Mouse (Mus musculus) neural tube, embryonic 15.5 days (tissue): ENCODE data around the gene Tmem92. TPM values are rescaled to one million over a fixed set of nuclear protein-coding genes. Genes with fewer than 3 reads are reported as not detected.
"Not testable (repeated sequence)": the region's sequence is repeated elsewhere in the genome, so short reads cannot be mapped to it uniquely, and the experiment has no call there.

Source experiments
- ATAC-seq: fragments of 200-750 bp; cut with Nextera tagmentation; 2 replicates; pipeline ENCODE4 v1.8.0; 2017; ENCODE audit warnings: mild to moderate bottlenecking, moderate TSS enrichment, moderate library complexity; ENCODE audit not compliant: low FRiP score
- H3K27ac ChIP-seq: fragments of 300-500 bp; sonication (generic); replicated peaks from 2 replicates; pipeline ENCODE4 v1.5.1; 2015; ENCODE audit warnings: mild to moderate bottlenecking, inconsistent platforms
- H3K27me3 ChIP-seq: fragments of 300-500 bp; sonication (generic); replicated peaks from 2 replicates; pipeline ENCODE4 v1.6.1; 2015; ENCODE audit warnings: inconsistent platforms
- H3K36me3 ChIP-seq: fragments of 300-500 bp; sonication (generic); 2 replicates; pipeline ENCODE4 v1.6.1; 2015; ENCODE audit warnings: inconsistent platforms
- H3K4me1 ChIP-seq: fragments of 300-500 bp; sonication (generic); 2 replicates; pipeline ENCODE4 v1.6.1; 2015; ENCODE audit warnings: inconsistent platforms
- H3K4me2 ChIP-seq: fragments of 300-500 bp; sonication (generic); 2 replicates; pipeline ENCODE4 v1.6.1; 2015; ENCODE audit warnings: inconsistent platforms, mild to moderate bottlenecking, moderate library complexity
- H3K4me3 ChIP-seq: fragments of 300-500 bp; sonication (generic); replicated peaks from 2 replicates; pipeline ENCODE4 v1.5.1; 2015; ENCODE audit warnings: mild to moderate bottlenecking, inconsistent platforms
- H3K9ac ChIP-seq: fragments of 300-500 bp; sonication (generic); replicated peaks from 2 replicates; pipeline ENCODE4 v1.6.1; 2015; ENCODE audit warnings: mild to moderate bottlenecking, inconsistent platforms
- H3K9me3 ChIP-seq: fragments of 300-500 bp; sonication (generic); replicated peaks from 2 replicates; pipeline ENCODE4 v1.6.1; 2016; ENCODE audit warnings: inconsistent platforms
- WGBS: fragments of 180-500 bp; shearing (Covaris S2); methylation state at CpG from one replicate; pipeline ENCODE4 v1.1.7; 2015; ENCODE audit warnings: mixed read lengths; 5-methylcytosine and 5-hydroxymethylcytosine counted together
- polyA plus RNA-seq: library from polyadenylated mRNA; unstranded; fragments of >200 nt; fragmentation: Nextera tagmentation; extraction: Ambion mirVana; gene quantifications from 2 replicates; pipeline ENCODE4 v1.2.1, GENCODE M21; 2015

The Tmem92 gene
- not detected in 2 replicates for polyA plus RNA-seq

DNA sequence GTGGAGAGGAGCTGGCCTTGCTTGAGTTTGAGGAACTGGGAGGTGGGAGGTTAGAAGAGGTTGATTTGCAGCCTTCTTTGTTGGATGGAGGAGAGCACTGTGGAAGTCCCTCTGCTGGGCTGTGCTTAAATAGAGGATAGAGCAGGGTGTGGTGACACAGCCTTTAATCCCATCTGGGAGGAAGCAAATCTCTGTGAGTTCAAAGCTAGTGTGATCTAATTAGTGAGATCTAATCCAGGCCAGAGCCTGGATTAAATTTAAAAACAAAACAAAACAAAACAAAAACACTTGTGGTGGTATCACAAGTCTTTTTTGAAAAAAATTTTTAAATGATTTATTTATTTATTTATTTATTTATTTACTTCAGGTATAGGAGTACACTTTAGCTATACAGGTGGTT is at the start of gene Tmem92:
Gene Tmem92 (minus strand): TSS at position 101 of the 400 bp plus-strand sequence.
- Histone ChIP-seq H3K36me3 (no peaks in the 10 kb centered on the region), H3K9ac (no peak within 1 kb of the TSS), H3K27ac (no peak within 1 kb of the TSS), H3K4me3 (no peak within 1 kb of the TSS), H3K4me1 (no peaks in the 10 kb centered on the region), H3K4me2 (no peak within 1 kb of the TSS), H3K27me3 (no peaks in the 10 kb centered on the region), H3K9me3 (no peaks in the 10 kb centered on the region)
- no peak for ATAC-seq

DNA sequence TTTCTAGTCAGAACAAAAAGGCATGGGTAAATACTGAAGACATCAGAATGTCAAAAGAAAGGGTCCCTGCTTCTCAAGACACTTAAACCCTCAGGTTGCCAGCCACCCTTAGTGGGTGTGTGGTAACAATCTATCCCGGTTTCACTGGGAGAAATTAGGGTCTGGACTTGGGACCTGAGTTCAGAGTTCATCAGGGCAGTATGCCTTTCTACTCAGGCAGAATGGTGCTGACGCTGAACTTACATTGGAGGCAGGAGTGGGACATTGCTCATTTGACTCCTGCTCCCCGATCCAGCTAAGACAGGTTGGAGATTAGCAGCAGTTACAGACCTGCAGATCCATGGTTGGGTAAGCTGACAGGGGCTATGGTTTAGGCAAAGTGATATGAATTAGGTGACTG is 46.5 kb upstream of the Tmem92 start:
- Histone ChIP-seq H3K36me3 (no peaks in the 10 kb centered on the region), H3K9ac (no peak overlapping the region), H3K9me3 (no peaks in the 10 kb centered on the region), H3K27me3 (no peaks in the 10 kb centered on the region), H3K4me2 (no peak overlapping the region), H3K27ac (no peak overlapping the region), H3K4me3 (no peak overlapping the region), H3K4me1 (no peaks in the 10 kb centered on the region)
- 83% methylated on average over 3 of the region's 3 CpGs for WGBS
- ATAC-seq = no peak

DNA sequence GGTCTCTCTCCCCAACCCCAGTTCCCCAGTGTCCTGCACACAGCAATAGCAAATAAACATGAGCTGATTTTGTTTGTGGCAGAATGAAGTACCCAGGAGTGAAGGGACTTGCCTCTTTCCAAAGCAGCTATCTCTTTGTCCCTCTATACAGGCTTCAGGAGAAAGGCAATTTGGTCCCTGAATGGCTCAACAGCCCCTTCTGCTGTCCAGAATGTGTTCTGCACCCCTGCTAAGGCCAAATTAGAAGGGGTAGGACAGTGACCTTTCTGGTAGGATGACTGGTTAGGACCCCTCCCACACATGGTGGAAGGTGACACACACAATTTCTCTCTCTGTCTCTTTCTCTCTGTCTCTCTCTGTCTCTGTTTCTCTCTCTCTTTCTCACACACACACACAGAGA is 36.9 kb upstream of the Tmem92 start:
- H3K36me3 ChIP-seq, ATAC-seq, H3K27ac ChIP-seq, H3K27me3 ChIP-seq, H3K4me2 ChIP-seq, H3K4me3 ChIP-seq, H3K9me3 ChIP-seq, H3K9ac ChIP-seq, H3K4me1 ChIP-seq: not testable (repeated sequence)

DNA sequence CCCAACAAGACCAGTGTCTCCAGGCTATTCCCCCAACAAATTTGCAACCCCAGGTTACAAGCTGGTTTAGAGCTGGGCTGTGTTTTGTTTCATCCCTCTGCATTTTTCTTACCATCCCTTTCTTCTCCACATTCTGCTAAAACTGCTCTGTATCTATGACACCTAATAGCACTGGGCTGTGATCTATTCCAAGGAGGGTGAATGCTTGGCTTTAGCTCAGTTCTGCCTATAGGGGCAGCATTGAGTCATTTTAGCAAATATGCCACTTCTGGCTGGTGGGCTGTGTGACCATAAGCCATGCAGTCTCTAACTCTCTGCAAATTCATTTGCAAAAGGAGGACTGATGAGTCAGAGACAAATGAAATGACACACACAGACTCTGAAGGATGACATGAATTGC is 36.4 kb upstream of the Tmem92 start:
- not testable (repeated sequence) for H3K36me3 ChIP-seq, H3K27me3 ChIP-seq, H3K4me1 ChIP-seq, H3K27ac ChIP-seq, ATAC-seq, H3K9me3 ChIP-seq, H3K4me3 ChIP-seq, H3K4me2 ChIP-seq, H3K9ac ChIP-seq

DNA sequence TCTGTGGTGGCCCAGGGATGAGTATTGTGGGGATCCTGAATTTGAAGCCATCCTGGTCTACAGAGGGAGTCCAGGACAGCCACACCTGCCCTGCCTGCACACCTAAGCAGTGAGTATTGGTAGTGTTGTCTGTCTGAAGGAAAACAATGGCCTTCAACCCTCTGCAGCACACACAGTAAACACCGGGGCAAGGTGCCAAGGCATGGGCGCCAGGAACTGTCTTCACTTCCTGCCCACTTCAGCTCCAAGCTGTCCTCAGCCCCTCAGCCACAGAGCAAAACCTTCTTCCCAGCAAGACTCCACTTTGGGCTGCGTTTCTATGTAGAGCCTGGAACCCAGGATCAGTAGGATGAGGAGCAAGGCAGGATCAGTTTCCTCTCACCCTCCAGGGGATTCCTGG is 29.0 kb upstream of the Tmem92 start:
- not testable (repeated sequence) for ATAC-seq, H3K4me2 ChIP-seq
- WGBS = 76% methylated on average over 2 of the region's 3 CpGs

DNA sequence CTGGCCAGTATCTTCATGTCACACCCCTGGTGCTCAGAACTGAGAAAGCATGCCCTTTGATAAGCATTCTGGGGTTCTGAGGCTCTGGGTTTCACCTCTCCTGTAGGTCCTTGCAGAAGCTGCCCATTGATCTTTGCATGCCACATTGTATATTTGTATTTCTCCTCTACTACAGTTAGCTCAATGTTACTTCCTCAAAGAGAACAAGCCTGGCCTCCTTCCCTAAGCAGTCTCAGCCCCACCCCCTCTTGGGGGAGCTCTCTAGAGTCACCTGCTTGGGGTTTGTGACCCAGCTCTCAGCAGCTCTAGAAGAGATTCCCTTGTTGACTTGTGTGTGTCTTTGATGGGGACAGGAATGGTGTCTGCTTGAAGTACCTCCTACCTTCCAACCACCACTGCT is 9.2 kb upstream of the Tmem92 start:
- Histone ChIP-seq H3K4me1 (no peaks in the 10 kb centered on the region), H3K4me3 (no peak overlapping the region), H3K27me3 (no peaks in the 10 kb centered on the region), H3K9me3 (no peaks in the 10 kb centered on the region), H3K9ac (no peak overlapping the region), H3K27ac (no peak overlapping the region), H3K36me3 (no peaks in the 10 kb centered on the region), H3K4me2 (no peak overlapping the region)
- no peak for ATAC-seq

More for the DNA sequence above, 29.0 kb upstream of the Tmem92 start:
- not testable (repeated sequence) for H3K27me3 ChIP-seq, H3K9ac ChIP-seq, H3K4me1 ChIP-seq, H3K27ac ChIP-seq, H3K9me3 ChIP-seq, H3K4me3 ChIP-seq, H3K36me3 ChIP-seq

DNA sequence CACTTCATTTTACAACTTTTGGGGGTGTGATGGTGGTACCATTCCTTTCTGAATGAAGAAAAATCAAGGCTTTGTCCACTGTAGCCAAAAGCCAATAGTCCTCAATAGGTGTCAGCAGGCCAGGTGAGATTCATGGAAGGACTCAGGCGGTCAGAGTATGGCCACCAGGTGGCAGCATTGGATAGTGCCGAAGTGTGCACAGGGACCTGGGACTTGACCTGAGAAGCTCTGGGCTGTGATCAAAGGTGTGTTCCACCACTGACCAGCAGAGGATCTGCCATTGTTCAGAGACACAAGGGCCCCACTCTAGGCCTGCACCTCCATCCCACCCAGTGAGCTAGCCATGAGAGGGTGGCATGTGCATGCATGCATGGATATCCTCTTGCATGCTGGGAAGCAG is 2.7 kb upstream of the Tmem92 start:
- no peak for ATAC-seq
- 11% methylated on average over 2 of the region's 2 CpGs for WGBS

DNA sequence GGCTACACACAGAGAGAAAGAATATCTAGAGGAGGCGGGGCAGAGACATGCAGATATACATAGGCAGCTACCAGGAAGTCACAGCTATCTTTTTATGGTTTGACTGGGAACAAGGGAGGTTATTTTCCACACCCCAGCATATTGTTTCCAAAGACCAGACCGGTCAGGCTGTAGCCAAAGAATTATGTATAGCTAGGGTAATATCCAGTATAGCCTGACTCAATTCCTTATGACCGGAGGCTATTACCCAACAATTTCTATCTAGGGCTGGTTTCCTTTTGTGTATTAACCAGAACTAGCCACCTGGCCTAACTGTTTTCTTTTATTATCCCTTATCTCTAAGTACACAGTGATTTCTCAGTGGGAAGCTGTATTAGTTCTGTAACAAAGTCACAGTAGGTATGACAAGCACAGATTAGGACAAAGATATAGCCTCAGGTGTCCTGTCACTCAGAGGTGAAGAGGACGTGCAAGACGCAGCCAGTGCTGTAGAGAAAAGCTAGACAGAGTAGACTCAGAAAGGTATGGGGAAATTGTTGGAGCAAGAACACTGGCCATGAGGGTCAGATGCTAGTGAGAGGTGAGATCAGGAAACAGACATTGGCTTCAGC is 7.5 kb downstream of the Tmem92 start:
- Histone ChIP-seq H3K27ac (no peak overlapping the region), H3K27me3 (0 out of 2 replicates have a peak, but pooled peaks cover 2% of the 10 kb centered on the region), H3K4me1 (no peaks in the 10 kb centered on the region), H3K4me3 (no peak overlapping the region), H3K36me3 (no peaks in the 10 kb centered on the region), H3K9me3 (no peaks in the 10 kb centered on the region), H3K9ac (no peak overlapping the region), H3K4me2 (no peak overlapping the region)
- 91% methylated on average over 5 of the region's 5 CpGs for WGBS
- ATAC-seq = no peak

More for the DNA sequence above, 2.7 kb upstream of the Tmem92 start:
- Histone ChIP-seq H3K4me1 (no peaks in the 10 kb centered on the region), H3K9ac (no peak overlapping the region), H3K4me3 (no peak overlapping the region), H3K9me3 (no peaks in the 10 kb centered on the region), H3K4me2 (no peak overlapping the region), H3K27ac (no peak overlapping the region), H3K36me3 (no peaks in the 10 kb centered on the region), H3K27me3 (no peaks in the 10 kb centered on the region)

DNA sequence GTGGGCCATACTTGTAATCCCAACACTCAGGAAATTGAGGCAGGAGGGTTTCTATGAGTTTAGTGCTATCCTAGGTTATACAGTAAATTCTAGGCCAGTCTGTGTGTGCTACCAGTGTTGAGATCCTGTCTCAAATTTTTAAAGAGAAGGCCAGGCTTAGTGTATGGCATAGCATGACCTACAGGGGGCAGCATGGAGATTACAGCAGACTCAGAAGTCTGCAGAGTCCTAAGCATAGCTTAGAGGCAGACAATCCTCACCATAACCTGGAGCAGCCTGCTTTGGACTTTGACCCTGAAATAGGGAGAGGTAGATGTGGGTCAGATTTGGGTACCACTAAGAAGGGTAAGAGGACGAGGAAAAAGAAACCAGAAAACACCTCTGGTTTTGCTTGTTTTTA is 8.7 kb downstream of the Tmem92 start:
- WGBS = 97% methylated on average over 1 of the region's 1 CpGs
- no peak overlapping the region for H3K9ac ChIP-seq
- no peak overlapping the region for H3K27ac ChIP-seq
- H3K4me1 ChIP-seq = no peaks in the 10 kb centered on the region
- H3K4me2 ChIP-seq = no peak overlapping the region
- H3K27me3 ChIP-seq = 0 out of 2 replicates have a peak, but pooled peaks cover 2% of the 10 kb centered on the region
- no peak overlapping the region for H3K4me3 ChIP-seq
- no peaks in the 10 kb centered on the region for H3K9me3 ChIP-seq
- no peaks in the 10 kb centered on the region for H3K36me3 ChIP-seq
- no peak for ATAC-seq

DNA sequence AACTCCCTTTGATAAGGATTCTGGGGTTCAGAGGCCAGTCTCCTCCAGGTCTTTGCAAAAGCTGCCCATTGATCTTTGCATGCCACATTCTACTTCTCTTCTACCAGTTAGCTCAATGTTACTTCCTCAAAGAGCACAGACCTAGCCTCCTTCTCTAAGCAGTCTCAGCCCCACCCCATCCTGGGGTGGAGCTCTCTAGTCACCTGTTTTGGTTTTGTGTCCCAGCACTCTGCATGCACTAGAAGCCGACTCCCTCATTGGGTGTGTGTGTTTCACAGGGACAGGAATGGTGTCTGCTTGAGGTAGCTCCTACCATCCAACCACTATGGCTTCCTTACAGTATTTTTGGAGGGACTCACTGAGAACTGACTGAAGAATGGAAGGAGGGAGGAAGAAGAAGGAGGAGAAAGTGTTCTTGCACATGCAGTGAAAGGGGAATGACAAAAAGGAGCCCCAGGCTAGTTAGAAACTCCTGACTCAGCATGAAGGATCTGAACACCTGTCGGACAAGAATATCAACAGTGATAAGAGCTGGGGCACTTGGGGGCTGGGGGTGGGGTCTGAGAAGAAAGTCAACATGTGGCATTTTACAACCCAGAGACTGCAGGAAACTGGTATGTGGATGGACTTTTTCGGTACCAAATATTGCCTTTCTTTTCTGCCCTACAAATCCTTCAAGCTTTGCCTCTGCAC is 10.0 kb downstream of the Tmem92 start:
- 81% methylated on average over 3 of the region's 3 CpGs for WGBS
- 0 out of 2 replicates have a peak, but pooled peaks cover 2% of the 10 kb centered on the region for H3K27me3 ChIP-seq
- H3K9ac ChIP-seq = no peak overlapping the region
- H3K36me3 ChIP-seq = no peaks in the 10 kb centered on the region
- ATAC-seq = no peak
- no peak overlapping the region for H3K4me3 ChIP-seq
- H3K4me2 ChIP-seq = no peak overlapping the region
- H3K27ac ChIP-seq = no peak overlapping the region
- no peaks in the 10 kb centered on the region for H3K9me3 ChIP-seq
- no peaks in the 10 kb centered on the region for H3K4me1 ChIP-seq

DNA sequence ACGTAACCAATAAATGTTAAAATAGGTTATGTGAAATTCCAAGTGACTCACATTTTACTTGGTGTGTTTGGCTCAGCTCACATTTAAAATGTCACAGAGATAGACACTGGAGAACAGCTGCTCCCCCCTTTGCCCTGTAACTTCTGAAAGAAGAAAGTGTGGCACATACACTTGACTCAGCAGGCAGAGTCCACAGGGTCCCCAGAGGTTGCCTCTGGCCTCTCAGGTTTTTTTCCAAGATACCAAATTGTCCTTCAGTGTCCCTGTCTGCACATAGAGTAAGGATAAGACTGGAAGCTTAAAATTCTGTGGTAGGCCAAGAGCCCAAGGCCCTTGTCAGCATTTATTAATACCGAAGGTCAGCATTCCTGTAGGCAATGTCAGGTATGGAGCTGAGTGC is 15.3 kb downstream of the Tmem92 start:
- Histone ChIP-seq H3K9me3 (no peaks in the 10 kb centered on the region), H3K36me3 (no peaks in the 10 kb centered on the region), H3K27ac (no peak overlapping the region), H3K9ac (no peak overlapping the region), H3K4me2 (no peak overlapping the region), H3K4me1 (no peaks in the 10 kb centered on the region), H3K4me3 (no peak overlapping the region), H3K27me3 (0 out of 2 replicates have a peak, but pooled peaks cover 2% of the 10 kb centered on the region)
- 93% methylated on average over 2 of the region's 2 CpGs for WGBS
- ATAC-seq = no peak

DNA sequence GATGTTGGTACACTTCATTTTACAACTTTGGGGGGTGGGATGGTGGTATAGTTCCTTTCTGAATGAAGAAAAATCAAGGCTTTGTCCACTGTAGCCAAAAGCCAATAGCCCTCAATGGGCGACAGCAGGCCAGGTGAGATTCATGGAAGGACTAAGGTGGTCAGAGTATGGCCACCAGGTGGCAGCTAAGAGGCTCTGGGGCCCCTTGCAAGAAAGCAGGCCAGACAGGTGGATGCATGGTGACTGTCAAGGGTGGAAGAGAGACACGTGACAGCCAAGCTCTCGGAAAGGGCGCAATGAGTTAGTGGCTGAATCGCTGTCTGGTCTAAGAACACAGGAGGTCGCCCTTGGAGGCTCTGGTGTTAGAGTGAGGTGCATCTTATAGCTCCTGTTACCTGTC is 19.7 kb downstream of the Tmem92 start:
- Histone ChIP-seq H3K4me1 (no peaks in the 10 kb centered on the region), H3K4me3 (no peak overlapping the region), H3K4me2 (no peak overlapping the region), H3K9me3 (no peaks in the 10 kb centered on the region), H3K27me3 (no peaks in the 10 kb centered on the region), H3K36me3 (no peaks in the 10 kb centered on the region), H3K9ac (no peak overlapping the region), H3K27ac (no peak overlapping the region)
- WGBS = 48% methylated on average over 6 of the region's 6 CpGs
- ATAC-seq = no peak
